Mouse (Mus musculus): ENCODE measurements at regions not wholly inside any gene's neighbourhood (a gene's known extent, or its start where the extent isn't known, plus 50 kb on each side); places are given as distances from the start of the nearest gene placed in this dataset.
A peak's percentile ranks its signal among the peaks of the same experiment; 100 is the strongest.

DNA sequence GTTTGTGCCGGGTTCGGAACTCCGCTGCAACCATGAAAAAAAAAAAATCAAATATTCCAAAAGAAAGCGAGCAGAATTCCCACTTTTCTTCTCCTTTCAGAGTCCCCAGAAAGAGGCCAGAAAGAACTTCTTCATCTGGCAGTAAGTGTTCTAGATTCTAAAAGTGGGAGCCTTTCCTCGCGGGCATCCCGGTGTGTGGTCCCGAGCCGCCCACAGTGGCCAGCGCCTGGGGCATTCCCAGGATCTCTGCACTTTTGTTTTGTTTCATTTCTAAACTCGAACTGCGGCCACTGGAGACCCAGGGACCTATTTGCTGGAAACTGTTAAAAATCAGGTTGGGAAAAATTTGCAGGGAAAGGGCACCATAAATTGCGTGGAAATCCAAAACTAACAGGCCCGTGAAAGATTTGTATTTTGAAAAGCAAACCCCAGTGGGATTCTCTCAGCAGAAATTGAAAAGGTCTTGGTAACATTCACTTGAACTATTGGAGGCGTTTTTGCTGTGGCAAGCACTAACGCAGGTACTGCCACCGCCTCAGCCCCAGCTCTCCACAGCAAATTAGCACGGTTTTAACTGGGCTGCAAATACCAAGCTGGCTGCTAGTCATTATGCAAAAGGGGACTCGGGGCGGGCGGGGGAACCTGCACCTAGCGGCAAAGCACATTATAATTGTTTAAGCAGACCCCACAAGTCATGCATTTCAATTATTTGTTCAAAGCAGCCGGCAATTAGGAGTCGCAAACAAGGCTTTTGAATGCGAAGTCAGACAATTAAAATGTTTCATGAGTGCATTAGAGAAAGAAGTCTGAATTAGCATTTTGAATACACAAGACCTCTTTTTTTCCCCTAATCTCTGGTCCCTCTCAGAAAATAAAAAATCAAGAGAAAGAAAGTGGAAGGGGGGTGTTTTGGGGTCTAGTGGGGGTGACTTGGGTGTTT lies 90.9 kb downstream of the Foxb1 start:
- peaks cover 27% of the 10 kb centered on the region for H3K4me1 ChIP-seq (ENCODE audit: control insufficient read depth, insufficient read depth, low read length)
- peak overlapping the region; percentile 69 for H3K4me2 ChIP-seq (ENCODE audit: low read length)
- peak overlapping the region; percentile 52; the same call in 1 of the 2 replicates for H3K27ac ChIP-seq (replicated peaks; ENCODE audit: low read depth, low read length)
- no peaks in the 10 kb centered on the region for H3K36me3 ChIP-seq (ENCODE audit: control insufficient read depth, insufficient read depth, low read length)
- ATAC-seq (ENCODE audit: low FRiP score, low TSS enrichment) (0 out of 2 replicates have a peak, but pooled peaks have one; percentile 44), DNase-seq (peak; percentile 80)
- peak overlapping the region; percentile 31 for H3K4me3 ChIP-seq (replicated peaks; ENCODE audit: low read depth, low read length)
- 3% methylated on average over 25 of the region's 25 CpGs for WGBS
- no peaks in the 10 kb centered on the region for H3K9me3 ChIP-seq (ENCODE audit: control insufficient read depth, low read length)
- no peak overlapping the region; the same call in 1 of the 2 replicates for H3K9ac ChIP-seq (replicated peaks; ENCODE audit: low read length)
- H3K27me3 ChIP-seq (ENCODE audit: control insufficient read depth, insufficient read depth, low read length): peaks cover 33% of the 10 kb centered on the region

DNA sequence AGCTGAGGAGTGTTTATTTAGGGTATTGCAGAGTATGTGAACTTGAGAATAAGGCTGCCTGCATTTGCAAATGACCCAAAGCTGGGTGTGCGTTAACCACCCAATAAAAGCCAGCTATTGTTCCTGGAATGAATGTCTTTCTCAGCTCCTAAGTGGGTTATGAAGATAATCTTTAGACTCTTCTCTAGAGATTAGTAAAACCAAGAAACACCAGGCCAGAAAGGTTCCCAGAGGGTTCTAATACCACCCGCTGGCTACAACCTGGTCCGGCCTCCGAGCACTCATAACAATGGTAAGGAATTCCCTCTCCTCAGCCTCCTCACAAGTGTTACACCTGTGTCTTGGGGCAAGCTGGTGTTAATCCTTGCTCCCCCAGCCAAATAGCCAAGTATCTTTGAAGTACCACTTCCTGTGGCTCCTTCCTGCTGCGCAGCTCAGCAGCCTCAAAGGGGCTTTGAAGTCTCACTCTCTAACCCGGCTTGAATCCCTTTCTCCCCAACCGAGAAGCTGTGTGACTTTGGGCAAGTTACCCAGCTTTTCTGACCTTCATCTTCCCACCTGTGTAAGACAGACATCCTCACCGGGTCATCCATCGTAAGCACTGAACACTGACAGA lies 92.2 kb downstream of the Foxb1 start:
- H3K4me3 ChIP-seq (replicated peaks; ENCODE audit: low read depth, low read length): no peak overlapping the region
- H3K36me3 ChIP-seq (ENCODE audit: control insufficient read depth, insufficient read depth, low read length): no peaks in the 10 kb centered on the region
- no peak overlapping the region for H3K9ac ChIP-seq (replicated peaks; ENCODE audit: low read length)
- H3K27me3 ChIP-seq (ENCODE audit: control insufficient read depth, insufficient read depth, low read length): peaks cover 33% of the 10 kb centered on the region
- H3K4me1 ChIP-seq (ENCODE audit: control insufficient read depth, insufficient read depth, low read length): peaks cover 27% of the 10 kb centered on the region
- no peaks in the 10 kb centered on the region for H3K9me3 ChIP-seq (ENCODE audit: control insufficient read depth, low read length)
- WGBS: 12% methylated on average over 9 of the region's 9 CpGs
- no peak overlapping the region for H3K4me2 ChIP-seq (ENCODE audit: low read length)
- no peak for ATAC-seq (ENCODE audit: low FRiP score, low TSS enrichment)
- DNase-seq: peak; percentile 20
- H3K27ac ChIP-seq (replicated peaks; ENCODE audit: low read depth, low read length): no peak overlapping the region

DNA sequence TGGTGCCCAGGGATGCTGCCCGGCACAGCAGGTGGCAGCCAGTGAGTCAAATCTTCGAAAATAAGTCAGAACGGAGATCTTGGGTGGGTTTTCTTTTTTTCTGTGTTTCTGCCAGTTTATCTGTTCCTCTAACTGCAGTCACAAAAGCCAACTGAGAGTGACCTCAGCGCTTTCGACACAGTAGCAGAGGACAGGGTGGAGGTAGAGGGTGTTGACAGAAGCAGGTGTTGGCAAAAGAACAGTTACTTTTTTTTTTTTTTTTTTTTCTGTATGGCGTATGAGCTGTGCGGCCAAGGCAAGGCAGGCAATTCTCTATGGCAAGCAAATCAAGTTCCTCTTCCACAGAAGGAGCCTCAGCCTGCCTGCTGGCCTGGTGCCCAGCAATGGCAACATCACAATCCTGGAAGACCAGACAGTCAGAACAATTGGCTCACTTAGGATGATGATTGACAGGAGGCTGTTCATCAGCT lies 93.6 kb downstream of the Foxb1 start:
- H3K27ac ChIP-seq (replicated peaks; ENCODE audit: low read depth, low read length): no peak overlapping the region
- peaks cover 23% of the 10 kb centered on the region for H3K27me3 ChIP-seq (ENCODE audit: control insufficient read depth, insufficient read depth, low read length)
- no peak overlapping the region for H3K4me3 ChIP-seq (replicated peaks; ENCODE audit: low read depth, low read length)
- WGBS: 57% methylated on average over 7 of the region's 7 CpGs
- H3K36me3 ChIP-seq (ENCODE audit: control insufficient read depth, insufficient read depth, low read length): no peaks in the 10 kb centered on the region
- no peak for ATAC-seq (ENCODE audit: low FRiP score, low TSS enrichment)
- peaks cover 27% of the 10 kb centered on the region for H3K4me1 ChIP-seq (ENCODE audit: control insufficient read depth, insufficient read depth, low read length)
- no peaks in the 10 kb centered on the region for H3K9me3 ChIP-seq (ENCODE audit: control insufficient read depth, low read length)
- H3K4me2 ChIP-seq (ENCODE audit: low read length): no peak overlapping the region
- peak; percentile 62 for DNase-seq
- no peak overlapping the region for H3K9ac ChIP-seq (replicated peaks; ENCODE audit: low read length)

DNA sequence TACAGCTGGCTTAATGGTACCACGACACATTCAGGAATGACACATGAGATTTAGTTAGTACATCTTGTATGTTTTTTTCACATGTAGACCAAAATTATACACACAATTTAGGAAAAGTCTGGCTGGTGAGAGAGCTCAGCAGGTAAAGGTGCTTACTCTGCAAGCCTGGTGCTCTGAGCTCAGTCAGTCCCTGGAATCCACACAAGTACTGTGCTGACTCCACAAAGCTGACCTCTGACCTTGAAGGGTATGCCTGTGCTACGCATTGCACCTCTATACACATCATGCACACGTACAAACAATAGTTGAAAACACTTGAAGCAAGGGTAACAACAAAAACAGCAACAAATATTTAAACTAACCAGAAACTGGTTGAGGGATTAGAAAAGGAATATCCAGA lies 96.5 kb downstream of the Foxb1 start:
- DNase-seq (no peak), ATAC-seq (ENCODE audit: low FRiP score, low TSS enrichment) (no peak)
- Histone ChIP-seq H3K9me3 (ENCODE audit: control insufficient read depth, low read length) (no peaks in the 10 kb centered on the region), H3K4me3 (replicated peaks; ENCODE audit: low read depth, low read length) (no peak overlapping the region), H3K4me2 (ENCODE audit: low read length) (no peak overlapping the region), H3K4me1 (ENCODE audit: control insufficient read depth, insufficient read depth, low read length) (peaks cover 10% of the 10 kb centered on the region), H3K36me3 (ENCODE audit: control insufficient read depth, insufficient read depth, low read length) (no peaks in the 10 kb centered on the region), H3K9ac (replicated peaks; ENCODE audit: low read length) (no peak overlapping the region), H3K27me3 (ENCODE audit: control insufficient read depth, insufficient read depth, low read length) (peaks cover 15% of the 10 kb centered on the region), H3K27ac (replicated peaks; ENCODE audit: low read depth, low read length) (no peak overlapping the region)
- 89% methylated on average over 3 of the region's 3 CpGs for WGBS

DNA sequence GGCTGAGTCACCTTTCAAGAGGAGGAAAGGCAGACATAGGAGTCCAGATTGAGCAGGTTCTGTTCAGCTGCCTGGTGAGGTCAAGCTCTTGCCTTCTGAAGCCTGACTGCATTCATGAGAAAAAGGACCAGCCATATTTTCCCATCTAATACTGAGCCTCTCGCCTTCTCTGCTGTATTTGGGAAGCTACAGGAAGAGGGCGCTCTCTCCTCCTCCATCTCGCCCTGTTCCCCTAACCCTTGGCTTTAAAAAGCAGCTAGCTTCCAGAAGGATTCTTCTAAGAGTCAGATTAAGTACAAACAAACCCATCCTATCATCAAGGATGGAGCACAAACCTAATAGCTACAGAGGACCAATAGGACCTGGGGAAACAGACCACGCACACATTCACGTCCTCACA lies 98.3 kb downstream of the Foxb1 start:
- H3K36me3 ChIP-seq (ENCODE audit: control insufficient read depth, insufficient read depth, low read length): no peaks in the 10 kb centered on the region
- 36% methylated on average over 5 of the region's 5 CpGs for WGBS
- H3K27me3 ChIP-seq (ENCODE audit: control insufficient read depth, insufficient read depth, low read length): no peaks in the 10 kb centered on the region
- H3K9me3 ChIP-seq (ENCODE audit: control insufficient read depth, low read length): no peaks in the 10 kb centered on the region
- H3K4me1 ChIP-seq (ENCODE audit: control insufficient read depth, insufficient read depth, low read length): no peaks in the 10 kb centered on the region
- H3K4me2 ChIP-seq (ENCODE audit: low read length): no peak overlapping the region
- DNase-seq (peak; percentile 55), ATAC-seq (ENCODE audit: low FRiP score, low TSS enrichment) (no peak)
- H3K27ac ChIP-seq (replicated peaks; ENCODE audit: low read depth, low read length): no peak overlapping the region
- no peak overlapping the region for H3K4me3 ChIP-seq (replicated peaks; ENCODE audit: low read depth, low read length)
- H3K9ac ChIP-seq (replicated peaks; ENCODE audit: low read length): no peak overlapping the region

DNA sequence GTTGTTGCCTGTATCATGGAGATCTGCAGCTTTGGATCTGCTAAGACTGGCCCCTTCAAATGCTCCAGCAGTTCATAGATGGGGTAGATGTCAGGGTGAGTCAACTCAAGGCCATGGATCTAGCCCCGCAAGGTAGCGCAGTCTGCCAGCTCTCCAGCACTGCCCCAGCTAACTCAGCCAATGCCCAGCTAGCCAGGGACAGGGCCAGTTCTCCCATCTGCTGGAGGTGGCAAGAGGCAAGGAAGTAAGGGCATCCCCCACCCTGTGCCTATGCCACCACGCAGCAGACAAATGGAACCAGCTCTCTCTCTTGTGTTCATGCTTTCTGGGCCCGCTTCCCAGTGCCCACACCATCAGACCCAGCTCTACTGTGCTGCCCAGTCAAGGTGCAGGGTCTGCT lies 102.5 kb downstream of the Foxb1 start:
- WGBS: 92% methylated on average over 4 of the region's 4 CpGs

DNA sequence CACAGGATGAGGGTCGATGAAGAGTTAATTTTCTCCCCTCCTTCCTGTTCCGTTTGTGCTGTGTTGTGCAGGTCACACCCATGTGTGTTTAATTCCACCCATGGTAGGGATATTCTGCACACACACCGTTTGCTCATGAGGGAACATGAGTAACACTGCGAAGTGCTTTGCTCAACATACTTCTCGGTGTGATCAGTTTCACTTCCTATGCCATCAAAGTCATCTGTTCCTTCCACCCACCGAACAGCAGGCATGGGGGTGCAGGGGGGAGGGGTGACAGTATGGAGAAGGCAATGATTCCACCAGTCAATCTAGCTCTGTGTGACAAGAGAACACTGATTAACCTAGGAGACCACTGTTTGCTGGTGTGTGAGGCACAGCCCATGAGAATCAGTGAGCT lies 104.7 kb downstream of the Foxb1 start:
- Histone ChIP-seq H3K4me2 (ENCODE audit: low read length) (no peak overlapping the region), H3K27ac (replicated peaks; ENCODE audit: low read depth, low read length) (no peak overlapping the region), H3K4me1 (ENCODE audit: control insufficient read depth, insufficient read depth, low read length) (no peaks in the 10 kb centered on the region), H3K4me3 (replicated peaks; ENCODE audit: low read depth, low read length) (no peak overlapping the region), H3K36me3 (ENCODE audit: control insufficient read depth, insufficient read depth, low read length) (no peaks in the 10 kb centered on the region), H3K9ac (replicated peaks; ENCODE audit: low read length) (no peak overlapping the region), H3K9me3 (ENCODE audit: control insufficient read depth, low read length) (no peaks in the 10 kb centered on the region), H3K27me3 (ENCODE audit: control insufficient read depth, insufficient read depth, low read length) (no peaks in the 10 kb centered on the region)
- WGBS: 89% methylated on average over 6 of the region's 6 CpGs
- no peak for DNase-seq
- ATAC-seq (ENCODE audit: low FRiP score, low TSS enrichment): no peak

More for the DNA sequence above, 102.5 kb downstream of the Foxb1 start:
- Histone ChIP-seq H3K4me2 (ENCODE audit: low read length) (no peak overlapping the region), H3K4me1 (ENCODE audit: control insufficient read depth, insufficient read depth, low read length) (no peaks in the 10 kb centered on the region), H3K4me3 (replicated peaks; ENCODE audit: low read depth, low read length) (no peak overlapping the region), H3K9me3 (ENCODE audit: control insufficient read depth, low read length) (no peaks in the 10 kb centered on the region), H3K27ac (replicated peaks; ENCODE audit: low read depth, low read length) (no peak overlapping the region), H3K9ac (replicated peaks; ENCODE audit: low read length) (no peak overlapping the region), H3K27me3 (ENCODE audit: control insufficient read depth, insufficient read depth, low read length) (no peaks in the 10 kb centered on the region), H3K36me3 (ENCODE audit: control insufficient read depth, insufficient read depth, low read length) (no peaks in the 10 kb centered on the region)
- DNase-seq (no peak), ATAC-seq (ENCODE audit: low FRiP score, low TSS enrichment) (no peak)

DNA sequence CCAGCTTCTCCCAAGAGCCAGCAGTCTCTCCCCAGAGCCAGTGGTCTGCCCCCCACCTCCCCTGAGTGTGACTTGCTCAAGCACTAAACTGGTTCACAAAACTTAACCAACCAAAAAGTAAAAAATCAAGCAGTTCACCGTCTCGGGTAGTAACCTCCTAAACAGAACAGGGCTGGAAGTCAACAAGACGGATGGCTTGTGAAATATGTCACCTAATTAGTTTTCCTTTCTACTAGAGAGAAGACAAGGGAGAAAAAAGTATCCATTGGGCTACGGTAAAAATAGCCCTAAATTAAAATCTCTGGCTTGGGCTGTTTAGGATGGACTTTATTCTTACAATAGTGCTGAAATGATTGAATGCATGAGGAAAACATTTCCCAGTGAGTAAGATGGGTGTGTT lies 108.6 kb downstream of the Foxb1 start:
- DNase-seq: no peak
- Histone ChIP-seq H3K27me3 (ENCODE audit: control insufficient read depth, insufficient read depth, low read length) (no peaks in the 10 kb centered on the region), H3K9ac (replicated peaks; ENCODE audit: low read length) (no peak overlapping the region), H3K4me2 (ENCODE audit: low read length) (no peak overlapping the region), H3K9me3 (ENCODE audit: control insufficient read depth, low read length) (no peaks in the 10 kb centered on the region), H3K36me3 (ENCODE audit: control insufficient read depth, insufficient read depth, low read length) (no peaks in the 10 kb centered on the region), H3K4me1 (ENCODE audit: control insufficient read depth, insufficient read depth, low read length) (no peaks in the 10 kb centered on the region), H3K27ac (replicated peaks; ENCODE audit: low read depth, low read length) (no peak overlapping the region), H3K4me3 (replicated peaks; ENCODE audit: low read depth, low read length) (no peak overlapping the region)
- WGBS: 88% methylated on average over 4 of the region's 4 CpGs
- ATAC-seq (ENCODE audit: low FRiP score, low TSS enrichment): no peak
